Mouse (Mus musculus) MEL-GATA-1-ER (cell line): ENCODE measurements at regions not wholly inside any gene's neighbourhood (a gene's known extent, or its start where the extent isn't known, plus 50 kb on each side); places are given as distances from the start of the nearest gene placed in this dataset.

Experiments
- DNase-seq: peaks from one replicate; pipeline ENCODE4 v3.0.0-alpha.2; 2012; ENCODE audit warnings: low read depth; ENCODE audit errors: extremely low read depth

- DNase-seq = no peak
Measured at GRCm38 (mm10) chr9:113305761-113306160, 402.3 kb downstream of the Pdcd6ip start.

- DNase-seq = no peak
Measured at GRCm38 (mm10) chr9:113302429-113302828, 405.6 kb downstream of the Pdcd6ip start.

- DNase-seq = no peak
Measured at GRCm38 (mm10) chr9:113300846-113301245, 407.2 kb downstream of the Pdcd6ip start.

- no peak for DNase-seq
Measured at GRCm38 (mm10) chr9:113299900-113300299, 408.2 kb downstream of the Pdcd6ip start.

GRCm38 (mm10) chr9:113295850-113296467, 412.1 kb downstream of the Pdcd6ip start:
- no peak for DNase-seq

- no peak for DNase-seq
Measured at GRCm38 (mm10) chr9:113287397-113287796, 420.7 kb downstream of the Pdcd6ip start.

- DNase-seq = no peak
Measured at GRCm38 (mm10) chr9:113283244-113283643, 424.8 kb downstream of the Pdcd6ip start.

- DNase-seq = no peak
Measured at GRCm38 (mm10) chr9:113270595-113270994, 437.5 kb downstream of the Pdcd6ip start.

GRCm38 (mm10) chr9:113267696-113268095, 440.4 kb downstream of the Pdcd6ip start:
- DNase-seq = no peak

- no peak for DNase-seq
Measured at GRCm38 (mm10) chr9:113263636-113264035, 444.4 kb downstream of the Pdcd6ip start.

GRCm38 (mm10) chr9:113260296-113260695, 447.8 kb downstream of the Pdcd6ip start:
- DNase-seq = no peak

GRCm38 (mm10) chr9:113258556-113258955, 449.5 kb downstream of the Pdcd6ip start:
- DNase-seq = no peak

GRCm38 (mm10) chr9:113248703-113249274, 459.3 kb downstream of the Pdcd6ip start:
- no peak for DNase-seq

GRCm38 (mm10) chr9:113247950-113248349, 460.1 kb downstream of the Pdcd6ip start:
- no peak for DNase-seq

GRCm38 (mm10) chr9:113243870-113244269, 464.2 kb downstream of the Pdcd6ip start:
- no peak for DNase-seq

- no peak for DNase-seq
Measured at GRCm38 (mm10) chr9:113233370-113233769, 474.7 kb downstream of the Pdcd6ip start.

- no peak for DNase-seq
Measured at GRCm38 (mm10) chr9:113229391-113229790, 478.7 kb downstream of the Pdcd6ip start.

- DNase-seq = no peak
Measured at GRCm38 (mm10) chr9:113213930-113214329, 494.1 kb downstream of the Pdcd6ip start.

GRCm38 (mm10) chr9:113212389-113212788, 495.7 kb downstream of the Pdcd6ip start:
- DNase-seq = no peak

GRCm38 (mm10) chr9:113208181-113208580, 499.9 kb downstream of the Pdcd6ip start:
- no peak for DNase-seq

GRCm38 (mm10) chr9:113199241-113199640, 508.8 kb downstream of the Pdcd6ip start:
- no peak for DNase-seq

- DNase-seq = no peak
Measured at GRCm38 (mm10) chr9:113195556-113195955, 512.5 kb downstream of the Pdcd6ip start.

- no peak for DNase-seq
Measured at GRCm38 (mm10) chr9:113192773-113193172, 515.3 kb downstream of the Pdcd6ip start.
